Mouse (Mus musculus): ENCODE measurements around the gene Ppib. TPM values are rescaled to one million over a fixed set of nuclear protein-coding genes. Genes with fewer than 3 reads are reported as not detected.

The Ppib gene
- total RNA-seq, 1 experiment: 891 TPM

DNA sequence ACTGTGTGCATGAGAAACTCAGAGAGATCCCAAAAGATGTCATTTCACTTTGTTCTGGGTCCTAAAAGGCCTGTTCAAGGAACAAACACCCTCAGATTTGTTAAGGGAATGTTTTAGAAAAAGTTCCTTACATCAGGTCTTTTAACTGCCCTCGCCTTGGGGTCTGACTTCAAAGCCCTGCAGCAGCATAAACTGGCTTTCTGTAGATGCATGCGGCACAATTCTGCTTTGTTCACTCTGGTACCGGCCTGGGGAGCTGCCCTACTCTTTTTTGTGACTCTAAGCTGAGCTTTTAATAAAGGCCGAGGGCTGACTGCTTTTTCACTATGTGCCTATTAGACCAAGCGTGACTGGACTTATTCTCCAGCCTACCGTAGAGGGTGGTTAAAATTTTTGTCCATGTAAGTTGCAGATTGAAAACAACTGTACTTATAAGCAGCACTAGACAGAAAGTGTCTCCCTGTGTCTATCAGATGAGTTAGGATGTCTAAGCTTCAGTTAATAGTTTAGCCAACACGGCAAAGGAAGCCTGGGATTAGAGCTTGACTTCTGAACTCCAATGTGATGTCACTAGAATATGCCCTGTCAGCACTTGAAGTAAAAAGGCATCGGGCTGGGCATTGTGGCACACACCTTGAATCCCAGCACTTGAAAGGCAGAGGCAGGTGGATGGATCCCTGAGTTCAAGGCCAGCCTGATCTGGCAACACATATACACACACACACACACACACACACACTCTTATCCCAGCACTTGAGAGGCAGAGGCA, 50.8 kb downstream of the Ppib start:
- no peak for DNase-seq (ENCODE audit: low read depth, low spot score)
- no peak overlapping the region for H3K9ac ChIP-seq (ENCODE audit: insufficient read depth, low read depth, low read length, poor library complexity, severe bottlenecking)
- H3K4me3 ChIP-seq (ENCODE audit: insufficient read depth in 1 of 2, low read depth in 1 of 2, low read length in 2 of 2, poor library complexity in 1 of 2, severe bottlenecking in 1 of 2): no peak overlapping the region
- 0 out of 4 replicates have a peak, but pooled peaks cover 0 to 2% of the 10 kb centered on the region in 2 experiments for H3K4me1 ChIP-seq (ENCODE audit: control insufficient read depth in 2 of 2, insufficient read depth in 2 of 2, low read length in 2 of 2, poor library complexity in 1 of 2)
- in situ Hi-C loops (cut with MboI; ENCODE audit: low sequenced_read_pairs in 2 of 2, unreplicated experiment in 2 of 2): no loop called here
- no peak overlapping the region for H3K27ac ChIP-seq (ENCODE audit: insufficient read depth, low read depth, low read length, poor library complexity, severe bottlenecking)
- no peaks in the 10 kb centered on the region for H3K36me3 ChIP-seq (ENCODE audit: control insufficient read depth, insufficient read depth, low read length, poor library complexity, severe bottlenecking)
- TF ChIP-seq MAFK (IDR thresholded peaks at IDR 0.05; ENCODE audit: insufficient read depth, low read depth, low read length): 0 out of 2 replicates have a peak, but pooled peaks have one; percentile 22
- TF ChIP-seq HCFC1 (IDR thresholded peaks at IDR 0.05; ENCODE audit: borderline replicate concordance, insufficient read depth, low read length): no peak
- no peaks in the 10 kb centered on the region for H3K9me3 ChIP-seq (ENCODE audit: control insufficient read depth, insufficient read depth, low read depth, low read length)

- in situ Hi-C loops (cut with MboI; ENCODE audit: low sequenced_read_pairs in 2 of 2, unreplicated experiment in 2 of 2): no loop called here
- no peak overlapping the region for H3K4me3 ChIP-seq (ENCODE audit: insufficient read depth in 1 of 2, low read depth in 1 of 2, low read length in 2 of 2, poor library complexity in 1 of 2, severe bottlenecking in 1 of 2)
- no peaks in the 10 kb centered on the region for H3K4me1 ChIP-seq (ENCODE audit: control insufficient read depth in 2 of 2, insufficient read depth in 2 of 2, low read length in 2 of 2, poor library complexity in 1 of 2)
- H3K36me3 ChIP-seq (ENCODE audit: control insufficient read depth, insufficient read depth, low read length, poor library complexity, severe bottlenecking): no peaks in the 10 kb centered on the region
- no peaks in the 10 kb centered on the region for H3K9me3 ChIP-seq (ENCODE audit: control insufficient read depth, insufficient read depth, low read depth, low read length)
- H3K27ac ChIP-seq (ENCODE audit: insufficient read depth, low read depth, low read length, poor library complexity, severe bottlenecking): no peak overlapping the region
- TF ChIP-seq HCFC1 (IDR thresholded peaks at IDR 0.05; ENCODE audit: borderline replicate concordance, insufficient read depth, low read length) (no peak), ZNF384 (IDR thresholded peaks at IDR 0.05; ENCODE audit: low read depth, low read length) (no peak), MAFK (IDR thresholded peaks at IDR 0.05; ENCODE audit: insufficient read depth, low read depth, low read length) (no peak), CHD2 (IDR thresholded peaks at IDR 0.05; ENCODE audit: low read depth, low read length) (no peak), ZC3H11A (IDR thresholded peaks at IDR 0.05; ENCODE audit: borderline replicate concordance, low read depth, low read length) (no peak)
- H3K9ac ChIP-seq (ENCODE audit: insufficient read depth, low read depth, low read length, poor library complexity, severe bottlenecking): no peak overlapping the region
- DNase-seq (ENCODE audit: low read depth, low spot score): no peak
Measured at GRCm38 (mm10) chr9:66114341-66114740, 54.3 kb downstream of the Ppib start.

Other genes starting within 250 kb of the Ppib start
- 8.7 and 9.9 TPM in 2 replicates for gene Zfp609, start 232.7 kb upstream of the Ppib start, total RNA-seq (2012; rRNA removed)
- gene Pclaf, start 170.0 kb upstream of the Ppib start, total RNA-seq (2012; rRNA removed): 33.7 and 36.7 TPM in 2 replicates
- 13.5 and 18.6 TPM in 2 replicates for gene Trip4, start 151.4 kb upstream of the Ppib start, total RNA-seq (2012; rRNA removed)
- gene Csnk1g1, start 151.3 kb upstream of the Ppib start, total RNA-seq (2012; rRNA removed): 23.5 and 25.4 TPM in 2 replicates
- gene Snx22, start 9.5 kb downstream of the Ppib start, total RNA-seq (2012; rRNA removed): 13.1 and 17.9 TPM in 2 replicates
- gene Snx1, start 66.4 kb downstream of the Ppib start, total RNA-seq (2012; rRNA removed): 27.4 and 42.4 TPM in 2 replicates
- gene Ciao2a, start 66.4 kb downstream of the Ppib start, total RNA-seq (2012; rRNA removed): 31.7 and 55.9 TPM in 2 replicates
- 0.90 and 1.2 TPM in 2 replicates for gene Dapk2, start 98.0 kb downstream of the Ppib start, total RNA-seq (2012; rRNA removed)

All from ES-E14 (cell line).